Mouse (Mus musculus) hindbrain, postnatal 0 days (tissue): ENCODE results near the gene Gm20388. TPM values are rescaled to one million over a fixed set of nuclear protein-coding genes. Genes with fewer than 3 reads are reported as not detected.

Source experiments
- ATAC-seq: fragments of 200-750 bp; cut with Nextera tagmentation; 2 replicates; pipeline ENCODE4 v1.8.0; 2017; ENCODE audit warnings: mild to moderate bottlenecking, moderate TSS enrichment, moderate library complexity
- DNase-seq: peaks from one replicate; pipeline ENCODE4 v3.0.0-alpha.2; 2015; ENCODE audit warnings: low spot score
- H3K27ac ChIP-seq: fragments of 300-500 bp; sonication (generic); 2 replicates; pipeline ENCODE4 v1.5.1; 2014; ENCODE audit warnings: mild to moderate bottlenecking
- H3K27me3 ChIP-seq: fragments of 300-500 bp; sonication (generic); 2 replicates; pipeline ENCODE4 v1.6.1; 2014; ENCODE audit warnings: low read length, mixed read lengths; ENCODE audit not compliant: insufficient read depth
- H3K36me3 ChIP-seq: fragments of 300-500 bp; sonication (generic); 2 replicates; pipeline ENCODE4 v1.6.1; 2014; ENCODE audit warnings: low read length, mixed read lengths; ENCODE audit not compliant: insufficient read depth
- H3K4me1 ChIP-seq: fragments of 300-500 bp; sonication (generic); 2 replicates; pipeline ENCODE4 v1.6.1; 2014; ENCODE audit warnings: antibody characterized with exemption, low read length, mixed read lengths; ENCODE audit not compliant: insufficient read depth
- H3K4me2 ChIP-seq: fragments of 300-500 bp; sonication (generic); 2 replicates; pipeline ENCODE4 v1.6.1; 2014; ENCODE audit warnings: low read depth, mild to moderate bottlenecking, low read length, moderate library complexity, mixed read lengths
- H3K4me3 ChIP-seq: fragments of 300-500 bp; sonication (generic); 2 replicates; pipeline ENCODE4 v1.5.1; 2014; ENCODE audit warnings: low read length
- H3K9ac ChIP-seq: fragments of 300-500 bp; sonication (generic); replicated peaks from 2 replicates; pipeline ENCODE4 v1.6.1; 2014; ENCODE audit warnings: mild to moderate bottlenecking, low read length, moderate library complexity, mixed read lengths
- H3K9me3 ChIP-seq: fragments of 300-500 bp; sonication (generic); 2 replicates; pipeline ENCODE4 v1.6.1; 2016; ENCODE audit warnings: low read length, mixed read lengths
- CTCF ChIP-seq: IDR thresholded peaks from 2 replicates; pipeline ENCODE4 v1.5.1; 2016; ENCODE audit warnings: antibody characterized with exemption, control low read depth, low read depth
- WGBS: fragments of 180-500 bp; shearing (Covaris S2); extraction: QIAGEN DNeasy Blood & Tissue Kit; methylation state at CpG from one replicate; pipeline ENCODE4 v1.1.7; 2014; 5-methylcytosine and 5-hydroxymethylcytosine counted together
- polyA plus RNA-seq: library from polyadenylated mRNA; unstranded; fragments of >200 nt; fragmentation: Nextera tagmentation; extraction: Ambion mirVana; gene quantifications from 2 replicates; pipeline ENCODE4 v1.2.1, GENCODE M21; 2015
- total RNA-seq: library from RNA; depleted of rRNA; stranded (reverse); fragments of >200 nt; gene quantifications from 2 replicates; pipeline ENCODE4 v1.2.3, GENCODE M21; 2014

Gene Gm20388
- total and polyA plus RNA-seq, 2 experiments from 2014 or later = 71.3 TPM; not detected in 1

- peak overlapping the region; percentile 23; the same call in 1 of the 2 replicates for H3K27ac ChIP-seq
- no peak for TF ChIP-seq CTCF
- peak; percentile 55 for DNase-seq
Measured at GRCm38 (mm10) chr8:120696401-120697153, 785.9 kb downstream of the Gm20388 start.

DNA sequence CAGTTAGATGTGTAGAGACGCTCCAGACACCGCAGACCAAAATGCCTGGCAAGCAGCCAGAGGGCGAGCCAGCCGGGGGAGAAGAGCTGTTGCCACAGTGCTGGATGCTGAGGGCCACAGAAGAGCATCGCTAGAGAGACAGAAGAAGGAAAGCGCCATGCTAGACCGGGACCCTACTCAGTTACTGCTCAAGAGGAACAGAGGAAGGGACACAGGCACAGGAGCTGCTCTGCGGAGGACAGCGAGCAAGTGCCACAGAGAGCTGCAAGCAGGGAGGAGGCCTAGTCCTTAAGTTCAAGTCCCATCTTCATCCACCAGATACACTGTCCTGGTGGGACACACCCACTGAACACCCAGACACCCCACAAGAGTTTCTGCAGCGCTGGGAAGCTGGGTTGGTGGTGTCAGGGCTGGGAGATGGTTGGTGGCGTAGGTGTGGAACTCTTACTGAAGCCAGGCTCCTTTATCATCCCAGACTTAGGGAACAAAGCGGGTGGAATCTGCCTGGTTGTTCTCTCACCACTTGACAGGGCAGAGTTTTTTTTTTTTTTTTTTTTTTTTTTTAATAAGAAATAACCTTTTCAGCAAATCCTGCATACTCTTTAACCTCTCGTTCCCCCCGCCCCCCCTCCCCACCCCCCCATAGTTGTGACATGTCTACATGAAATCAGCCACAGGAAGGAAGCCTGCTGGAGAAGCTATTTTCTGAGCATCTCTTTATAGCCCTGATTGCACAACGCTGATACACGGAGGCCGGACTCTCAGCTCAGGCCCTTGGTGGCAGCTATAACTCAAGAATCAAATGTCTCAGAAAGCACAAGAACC lies 786.7 kb downstream of the Gm20388 start:
- no peak overlapping the region for H3K4me3 ChIP-seq
- no peak for TF ChIP-seq CTCF
- H3K27ac ChIP-seq = peak overlapping the region; percentile 23; the same call in 1 of the 2 replicates

More at GRCm38 (mm10) chr8:120696401-120697153, 785.9 kb downstream of the Gm20388 start:
- H3K4me1 ChIP-seq = 0 out of 2 replicates have a peak, but pooled peaks cover 4% of the 10 kb centered on the region
- ATAC-seq = peak; percentile 76
- H3K9me3 ChIP-seq = no peaks in the 10 kb centered on the region
- no peaks in the 10 kb centered on the region for H3K36me3 ChIP-seq
- 36% methylated on average over 13 of the region's 13 CpGs for WGBS
- H3K4me3 ChIP-seq = no peak overlapping the region
- H3K27me3 ChIP-seq = no peaks in the 10 kb centered on the region
- no peak overlapping the region for H3K4me2 ChIP-seq
- H3K9ac ChIP-seq = no peak overlapping the region

DNA sequence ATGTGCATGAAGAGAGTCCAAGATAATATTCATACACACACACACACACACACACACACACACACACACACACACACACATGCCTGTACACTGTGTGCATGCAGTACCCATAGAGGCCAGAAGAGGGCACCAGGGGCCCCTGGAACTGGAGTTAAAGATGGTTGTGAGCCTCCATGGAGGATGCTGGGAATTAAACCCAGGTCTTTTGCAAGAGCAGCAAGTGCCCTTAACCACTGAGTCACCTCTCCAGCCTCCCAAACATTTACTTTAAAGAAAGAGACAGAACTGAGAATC lies 787.3 kb downstream of the Gm20388 start:
- H3K4me3 ChIP-seq = no peak overlapping the region
- no peak for ATAC-seq
- no peaks in the 10 kb centered on the region for H3K27me3 ChIP-seq
- peak; percentile 52 for TF ChIP-seq CTCF
- H3K9me3 ChIP-seq = no peaks in the 10 kb centered on the region
- H3K9ac ChIP-seq = no peak overlapping the region
- H3K27ac ChIP-seq = no peak overlapping the region
- H3K4me1 ChIP-seq = 0 out of 2 replicates have a peak, but pooled peaks cover 4% of the 10 kb centered on the region
- H3K36me3 ChIP-seq = no peaks in the 10 kb centered on the region
- no peak for DNase-seq
- no peak overlapping the region for H3K4me2 ChIP-seq

More for the DNA sequence above, 786.7 kb downstream of the Gm20388 start:
- no peak overlapping the region for H3K9ac ChIP-seq
- H3K9me3 ChIP-seq = no peaks in the 10 kb centered on the region
- DNase-seq = peak; percentile 65
- H3K4me1 ChIP-seq = 0 out of 2 replicates have a peak, but pooled peaks cover 4% of the 10 kb centered on the region
- 67% methylated on average over 17 of the region's 17 CpGs for WGBS
- no peaks in the 10 kb centered on the region for H3K27me3 ChIP-seq
- H3K4me2 ChIP-seq = no peak overlapping the region
- peak; percentile 59; the same call in 1 of the 2 replicates for ATAC-seq
- no peaks in the 10 kb centered on the region for H3K36me3 ChIP-seq

- no peaks in the 10 kb centered on the region for H3K36me3 ChIP-seq
- H3K4me2 ChIP-seq = no peak overlapping the region
- no peak overlapping the region for H3K27ac ChIP-seq
- 0 out of 2 replicates have a peak, but pooled peaks cover 4% of the 10 kb centered on the region for H3K4me1 ChIP-seq
- no peaks in the 10 kb centered on the region for H3K27me3 ChIP-seq
- ATAC-seq (no peak), DNase-seq (no peak)
- no peak overlapping the region for H3K9ac ChIP-seq
- WGBS = 66% methylated on average over 7 of the region's 7 CpGs
- no peak overlapping the region for H3K4me3 ChIP-seq
- no peak for TF ChIP-seq CTCF
- no peaks in the 10 kb centered on the region for H3K9me3 ChIP-seq
Measured at GRCm38 (mm10) chr8:120698426-120698825, 787.8 kb downstream of the Gm20388 start.

DNA sequence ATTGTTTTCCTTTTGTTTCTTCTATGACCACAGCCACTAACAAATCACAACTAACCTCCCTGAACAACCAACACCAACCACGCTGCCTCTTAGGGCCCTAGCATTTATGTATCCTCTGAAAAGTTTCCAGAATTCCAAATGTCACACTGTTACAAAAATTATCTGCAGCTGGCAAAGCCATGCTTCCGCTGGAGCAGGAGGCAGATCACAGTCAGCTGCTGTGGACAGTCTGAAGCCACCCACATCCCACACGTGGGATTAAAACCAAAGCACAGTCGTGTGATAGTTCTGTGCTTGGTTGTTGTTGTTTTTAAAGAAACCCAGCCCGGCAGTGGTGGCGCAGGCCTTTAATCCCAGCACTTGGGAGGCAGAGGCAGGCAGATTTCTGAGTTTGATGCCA lies 788.4 kb downstream of the Gm20388 start:
- no peaks in the 10 kb centered on the region for H3K27me3 ChIP-seq
- H3K4me3 ChIP-seq = no peak overlapping the region
- no peak overlapping the region for H3K4me2 ChIP-seq
- H3K9ac ChIP-seq = no peak overlapping the region
- no peak for TF ChIP-seq CTCF
- H3K9me3 ChIP-seq = no peaks in the 10 kb centered on the region
- WGBS = 79% methylated on average over 6 of the region's 6 CpGs
- DNase-seq = no peak
- ATAC-seq = no peak
- H3K27ac ChIP-seq = no peak overlapping the region
- H3K4me1 ChIP-seq = 0 out of 2 replicates have a peak, but pooled peaks cover 4% of the 10 kb centered on the region
- no peaks in the 10 kb centered on the region for H3K36me3 ChIP-seq

DNA sequence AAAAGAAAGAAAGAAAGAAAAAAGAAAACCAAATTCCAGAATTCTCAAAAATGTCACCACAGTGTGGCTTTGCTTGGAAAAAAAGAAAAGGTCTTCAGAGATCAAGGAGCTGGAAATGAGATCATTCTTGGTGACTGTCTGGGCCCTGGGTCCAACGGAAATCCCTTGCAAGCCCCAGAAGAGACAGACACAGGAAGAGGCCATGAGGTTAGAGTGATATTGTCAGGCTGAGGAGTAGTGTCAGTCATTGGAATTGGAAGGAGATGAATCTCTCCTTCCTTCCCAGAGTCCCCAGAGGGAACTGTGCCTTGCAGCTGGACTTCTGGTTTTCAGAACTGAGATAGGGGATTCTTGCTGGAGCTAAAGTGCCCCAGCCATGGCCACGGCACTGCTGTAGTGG lies 788.9 kb downstream of the Gm20388 start:
- WGBS = 68% methylated on average over 2 of the region's 2 CpGs
- TF ChIP-seq CTCF = no peak

More for the DNA sequence above, 788.9 kb downstream of the Gm20388 start:
- no peak overlapping the region for H3K4me3 ChIP-seq
- no peak for ATAC-seq
- no peaks in the 10 kb centered on the region for H3K36me3 ChIP-seq
- DNase-seq = no peak
- no peak overlapping the region for H3K4me2 ChIP-seq
- no peaks in the 10 kb centered on the region for H3K9me3 ChIP-seq
- no peaks in the 10 kb centered on the region for H3K27me3 ChIP-seq
- 0 out of 2 replicates have a peak, but pooled peaks cover 4% of the 10 kb centered on the region for H3K4me1 ChIP-seq
- no peak overlapping the region for H3K9ac ChIP-seq
- no peak overlapping the region for H3K27ac ChIP-seq
